Comparison of ENCODE assay signal across 29 mouse cellular contexts in genomic region chr3:38636806-38637205, GRCm38 (mm10).
"Had no signal": no experiment of that assay in that cellular context is flagged by ENCODE, and none has a peak within 500 bp of the region (broad histone marks: within the 10 kb centered on the region; RNA-seq: fewer than 3 reads in every experiment).

No protein-coding gene starts in this region.

- H3K4me3 ChIP-seq: embryonic facial prominence, embryonic 10.5 days; embryonic facial prominence, embryonic 12.5 days; embryonic facial prominence, embryonic 13.5 days; embryonic facial prominence, embryonic 15.5 days; erythroblast, embryonic 14.5 days; forebrain, embryonic 10.5 days; forebrain, embryonic 12.5 days; forebrain, embryonic 13.5 days; forebrain, embryonic 15.5 days; gastrocnemius, adult 2 months; heart, adult 2 months; heart, embryonic 10.5 days had no signal

- H3K9me3 ChIP-seq: embryonic facial prominence, embryonic 10.5 days; embryonic facial prominence, embryonic 12.5 days; embryonic facial prominence, embryonic 13.5 days; embryonic facial prominence, embryonic 15.5 days; forebrain, embryonic 10.5 days; forebrain, embryonic 12.5 days; forebrain, embryonic 13.5 days; forebrain, embryonic 15.5 days; heart, embryonic 10.5 days had no signal

- H3K27ac ChIP-seq: embryonic facial prominence, embryonic 10.5 days; embryonic facial prominence, embryonic 12.5 days; embryonic facial prominence, embryonic 13.5 days; embryonic facial prominence, embryonic 15.5 days; forebrain, embryonic 10.5 days; forebrain, embryonic 12.5 days; forebrain, embryonic 13.5 days; forebrain, embryonic 15.5 days; gastrocnemius, adult 2 months; heart, adult 2 months; heart, embryonic 10.5 days had no signal

- H3K4me2 ChIP-seq: embryonic facial prominence, embryonic 12.5 days; embryonic facial prominence, embryonic 13.5 days; embryonic facial prominence, embryonic 15.5 days; forebrain, embryonic 12.5 days; forebrain, embryonic 13.5 days; forebrain, embryonic 15.5 days had no signal

- H3K4me1 ChIP-seq: forebrain, embryonic 12.5 days; forebrain, embryonic 13.5 days; forebrain, embryonic 15.5 days had no signal

- H3K9ac ChIP-seq: embryonic facial prominence, embryonic 12.5 days; embryonic facial prominence, embryonic 13.5 days; embryonic facial prominence, embryonic 15.5 days; forebrain, embryonic 12.5 days; forebrain, embryonic 13.5 days; forebrain, embryonic 15.5 days; forebrain, postnatal 0 days had no signal

- DNase-seq: cerebellum, adult 2 months; cerebellum, adult 8-10 months; cerebellum, adult 9-10 months; cerebellum, adult 9-11 months; cerebellum, postnatal 10 days; cerebellum, postnatal 14 days; cerebellum, postnatal 25 days; cerebellum, postnatal 36 days; embryo, embryonic 11 days; forebrain, postnatal 0 days; gastrocnemius, adult 2 months; gastrocnemius, postnatal 10 days; gastrocnemius, postnatal 14 days; gastrocnemius, postnatal 25 days; gastrocnemius, postnatal 36 days; heart, adult 18-20 months; heart, adult 2 months had no signal

- H3K36me3 ChIP-seq: embryonic facial prominence, embryonic 10.5 days; embryonic facial prominence, embryonic 12.5 days; embryonic facial prominence, embryonic 13.5 days; embryonic facial prominence, embryonic 15.5 days; forebrain, embryonic 10.5 days; forebrain, embryonic 12.5 days; forebrain, embryonic 15.5 days; heart, embryonic 10.5 days had no signal

- ATAC-seq: forebrain, embryonic 13.5 days; forebrain, embryonic 14.5 days; forebrain, embryonic 15.5 days; forebrain, embryonic 16.5 days; forebrain, postnatal 0 days had no signal

- H3K27me3 ChIP-seq: embryonic facial prominence, embryonic 12.5 days; embryonic facial prominence, embryonic 13.5 days; embryonic facial prominence, embryonic 15.5 days; forebrain, embryonic 12.5 days; forebrain, embryonic 13.5 days; forebrain, embryonic 15.5 days had no signal
